7 mouse cellular contexts compared by ENCODE assay signal in the genomic region with DNA sequence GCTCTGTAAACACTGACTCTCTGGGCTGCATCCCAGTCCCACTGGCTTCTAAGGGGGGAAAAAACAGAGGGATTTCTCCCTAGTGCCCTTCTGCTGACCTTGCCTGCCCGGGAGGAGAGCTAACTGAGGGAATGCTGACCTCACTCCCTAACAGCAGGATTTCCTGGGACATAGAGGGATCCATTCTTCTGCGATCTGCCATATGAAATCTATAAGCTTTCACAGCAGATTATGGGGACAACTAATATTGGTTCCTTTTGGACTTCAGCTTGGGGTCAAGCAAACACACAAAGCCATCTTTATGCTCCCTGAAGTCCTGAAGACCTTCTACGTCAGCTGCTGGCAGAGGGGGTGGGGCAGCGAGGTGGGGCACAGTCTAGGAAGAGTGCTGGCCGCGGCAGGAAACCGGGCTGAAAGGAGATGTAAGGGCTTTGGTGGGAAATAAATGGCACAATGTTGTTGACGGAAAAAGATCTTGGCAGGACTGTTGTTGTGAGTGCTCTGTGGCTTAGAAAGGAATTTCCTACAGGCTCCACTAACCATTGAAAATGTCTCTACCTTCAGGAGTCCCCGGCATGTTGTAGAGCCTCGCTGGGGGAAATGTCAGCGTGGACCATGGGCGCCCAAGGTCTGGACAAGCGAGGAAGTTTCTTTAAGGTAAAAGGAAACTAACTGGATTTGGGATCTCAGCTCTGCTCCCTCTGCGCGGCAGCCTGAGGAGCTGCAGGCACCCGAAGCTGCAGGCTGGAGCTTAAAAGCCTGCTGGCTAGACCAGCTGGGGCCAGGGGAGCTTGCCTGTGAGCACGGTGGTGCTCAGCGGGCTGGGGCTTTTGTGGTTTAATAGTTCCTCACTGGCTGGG.
A peak's percentile ranks its signal among the peaks of the same experiment; 100 is the strongest.
DNase-seq lines count a peak whose midpoint lies in the region; ATAC-seq lines count a peak whose summit lies in the region.

No protein-coding gene starts in this region.

- peak overlapping the region; percentile 87 for H3K27ac ChIP-seq in intestine, embryonic 15.5 days
- H3K27ac ChIP-seq in limb, embryonic 15.5 days: peak overlapping the region; percentile 91
- peak overlapping the region; percentile 41; the same call in 1 of the 2 replicates for H3K27ac ChIP-seq in midbrain, embryonic 15.5 days

- no peaks in the 10 kb centered on the region for H3K36me3 ChIP-seq in intestine, embryonic 15.5 days
- no peaks in the 10 kb centered on the region for H3K36me3 ChIP-seq in limb, embryonic 15.5 days
- no peaks in the 10 kb centered on the region for H3K36me3 ChIP-seq in midbrain, embryonic 15.5 days (replicated peaks)

- DNase-seq in adrenal gland, adult 18-20 months (ENCODE audit: low spot score in 2 of 2): peak; percentile 30 to 47
- DNase-seq in embryo, embryonic 10 days (ENCODE audit: low spot score): peak; percentile 67
- DNase-seq in urinary bladder, postnatal 14 days (ENCODE audit: low spot score): peak; percentile 56

- 2% methylated on average over 18 of the region's 18 CpGs for WGBS in intestine, embryonic 15.5 days
- 2% methylated on average over 18 of the region's 18 CpGs for WGBS in limb, embryonic 15.5 days
- 2% methylated on average over 18 of the region's 18 CpGs for WGBS in midbrain, embryonic 15.5 days

- peak overlapping the region; percentile 50 for H3K9ac ChIP-seq in intestine, embryonic 15.5 days
- H3K9ac ChIP-seq in limb, embryonic 15.5 days: peak overlapping the region; percentile 15; the same call in 1 of the 2 replicates
- peak overlapping the region; percentile 1; the same call in 1 of the 2 replicates for H3K9ac ChIP-seq in midbrain, embryonic 15.5 days

- H3K4me1 ChIP-seq in intestine, embryonic 15.5 days (replicated peaks): peaks cover 23% of the 10 kb centered on the region
- H3K4me1 ChIP-seq in limb, embryonic 15.5 days: peaks cover 39% of the 10 kb centered on the region
- peaks cover 21% of the 10 kb centered on the region for H3K4me1 ChIP-seq in midbrain, embryonic 15.5 days

- peak overlapping the region; percentile 42 for H3K4me3 ChIP-seq in intestine, embryonic 15.5 days (replicated peaks)
- peak overlapping the region; percentile 36 for H3K4me3 ChIP-seq in limb, embryonic 15.5 days
- peak overlapping the region; percentile 25 for H3K4me3 ChIP-seq in midbrain, embryonic 15.5 days

- peak overlapping the region; percentile 67 for H3K4me2 ChIP-seq in intestine, embryonic 15.5 days (replicated peaks)
- peak overlapping the region; percentile 58 for H3K4me2 ChIP-seq in limb, embryonic 15.5 days
- peak overlapping the region; percentile 53 for H3K4me2 ChIP-seq in midbrain, embryonic 15.5 days

- peak; percentile 50 for ATAC-seq in granulocyte monocyte progenitor cell, adult 5-6 weeks (replicated peaks; ENCODE audit: poor library complexity, severe bottlenecking)
- peak; percentile 73 for ATAC-seq in intestine, embryonic 15.5 days
- ATAC-seq in limb, embryonic 15.5 days (ENCODE audit: insufficient number of reproducible peaks, low FRiP score, low TSS enrichment, low read depth): peak; percentile 76
- peak; percentile 81 for ATAC-seq in midbrain, embryonic 15.5 days (replicated peaks)

- no peaks in the 10 kb centered on the region for H3K27me3 ChIP-seq in intestine, embryonic 15.5 days (replicated peaks)
- no peaks in the 10 kb centered on the region for H3K27me3 ChIP-seq in limb, embryonic 15.5 days
- no peaks in the 10 kb centered on the region for H3K27me3 ChIP-seq in midbrain, embryonic 15.5 days (replicated peaks)

- H3K9me3 ChIP-seq in intestine, embryonic 15.5 days: no peaks in the 10 kb centered on the region
- H3K9me3 ChIP-seq in limb, embryonic 15.5 days: no peaks in the 10 kb centered on the region
- H3K9me3 ChIP-seq in midbrain, embryonic 15.5 days: no peaks in the 10 kb centered on the region

Comparison
In these comparisons a context has a peak if more than half of its experiments do, and no peak if none do; other contexts are left out.
1. Peak in every context shown above with its lines: DNase-seq, ATAC-seq, H3K4me3 ChIP-seq and H3K27ac ChIP-seq.
2. H3K27ac ChIP-seq: peak in every context shown above with its lines; median percentile 91 in limb, embryonic 15.5 days; 87 in intestine, embryonic 15.5 days; 41 in midbrain, embryonic 15.5 days.